In the genomic region with DNA sequence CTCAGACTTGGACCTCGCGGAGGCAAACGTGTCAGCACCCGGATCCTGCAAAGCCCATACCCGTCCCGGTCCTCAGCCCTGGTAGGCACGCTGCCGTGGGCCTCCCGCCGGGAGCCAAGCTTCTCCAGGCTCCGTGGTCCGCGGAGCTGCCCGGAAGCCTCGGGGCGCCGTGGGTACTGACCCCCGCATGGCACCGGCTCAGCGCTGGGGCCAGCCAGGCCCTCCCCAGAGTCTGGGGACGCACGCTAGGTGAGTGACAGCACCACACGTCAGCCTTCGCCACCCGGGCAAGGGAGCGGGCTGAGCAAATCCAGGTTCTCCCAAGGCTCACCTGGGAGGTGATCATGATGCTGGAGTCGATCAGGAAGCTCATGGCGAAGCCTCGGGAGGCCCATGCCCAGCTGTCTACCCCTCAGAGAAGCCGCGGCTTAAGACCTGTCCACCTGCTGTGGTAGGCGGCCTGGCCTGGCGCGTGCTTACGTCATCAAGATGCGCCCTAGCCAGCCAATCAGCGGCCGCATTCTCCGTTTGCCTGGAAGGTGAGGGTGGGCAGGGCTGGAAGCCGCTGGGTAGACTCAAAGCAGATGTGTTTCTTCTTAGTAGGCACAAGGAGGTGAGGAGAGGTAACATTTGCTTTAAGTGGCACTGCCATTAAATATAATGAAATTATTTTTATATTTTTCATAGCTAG, we compare ENCODE assay signal across 7 mouse cellular contexts. TPM values are rescaled to one million over a fixed set of nuclear protein-coding genes. Genes with fewer than 3 reads are reported as not detected.
DNase-seq lines count a peak whose midpoint lies in the region; ATAC-seq lines count a peak whose summit lies in the region.

A gene (minus strand): TSS at position 496 of the 691 bp plus-strand sequence.

- peak within 1 kb of the TSS; percentile 81 for H3K4me2 ChIP-seq in embryonic facial prominence, embryonic 11.5 days (ENCODE audit: low read depth, low read length)
- peak within 1 kb of the TSS; percentile 87 for H3K4me2 ChIP-seq in midbrain, embryonic 13.5 days (replicated peaks)

- no peak within 1 kb of the TSS for H3K27ac ChIP-seq in embryonic facial prominence, embryonic 11.5 days (replicated peaks; ENCODE audit: low read depth, low read length)
- peak within 1 kb of the TSS; percentile 88 for H3K27ac ChIP-seq in limb, embryonic 10.5 days
- H3K27ac ChIP-seq in midbrain, embryonic 13.5 days, result peak within 1 kb of the TSS; percentile 48; the same call in 1 of the 2 replicates

- H3K9me3 ChIP-seq in embryonic facial prominence, embryonic 11.5 days (replicated peaks; ENCODE audit: control insufficient read depth, low read length), result no peaks in the 10 kb centered on the region
- H3K9me3 ChIP-seq in limb, embryonic 10.5 days (replicated peaks), result no peaks in the 10 kb centered on the region
- no peaks in the 10 kb centered on the region for H3K9me3 ChIP-seq in midbrain, embryonic 13.5 days

- ATAC-seq in embryonic facial prominence, embryonic 11.5 days (replicated peaks; ENCODE audit: insufficient number of reproducible peaks, low FRiP score, low TSS enrichment, low read depth), result peak; percentile 94
- peak; percentile 97 for ATAC-seq in granulocyte monocyte progenitor cell, adult 5-6 weeks (replicated peaks; ENCODE audit: poor library complexity, severe bottlenecking)
- ATAC-seq in midbrain, embryonic 13.5 days, result peak; percentile 97

- no peaks in the 10 kb centered on the region for H3K36me3 ChIP-seq in embryonic facial prominence, embryonic 11.5 days (replicated peaks; ENCODE audit: control insufficient read depth, insufficient read depth, low read depth, low read length)
- no peaks in the 10 kb centered on the region for H3K36me3 ChIP-seq in limb, embryonic 10.5 days
- H3K36me3 ChIP-seq in midbrain, embryonic 13.5 days, result no peaks in the 10 kb centered on the region

- H3K4me3 ChIP-seq in embryonic facial prominence, embryonic 11.5 days (ENCODE audit: low read depth, low read length), result peak within 1 kb of the TSS; percentile 99
- peak within 1 kb of the TSS; percentile 96 for H3K4me3 ChIP-seq in limb, embryonic 10.5 days
- peak within 1 kb of the TSS; percentile 81 for H3K4me3 ChIP-seq in midbrain, embryonic 13.5 days (replicated peaks)

- DNase-seq in adrenal gland, postnatal 14 days, result peak; percentile 97
- DNase-seq in embryonic facial prominence, embryonic 11.5 days (ENCODE audit: low spot score), result peak; percentile 95
- peak; percentile 95 for DNase-seq in kidney, adult 11 months
- DNase-seq in limb, embryonic 10.5 days (ENCODE audit: low spot score), result peak; percentile 98
- peak; percentile 92 for DNase-seq in spleen, adult 12 weeks (ENCODE audit: low spot score)

- WGBS in embryonic facial prominence, embryonic 11.5 days, result 0% methylated on average over 40 of the region's 40 CpGs
- WGBS in limb, embryonic 10.5 days, result under 1% methylated on average over 40 of the region's 40 CpGs
- WGBS in midbrain, embryonic 13.5 days, result under 1% methylated on average over 40 of the region's 40 CpGs

- H3K4me1 ChIP-seq in embryonic facial prominence, embryonic 11.5 days (ENCODE audit: control insufficient read depth, insufficient read depth, low read length), result no peaks in the 10 kb centered on the region
- peaks cover 11% of the 10 kb centered on the region for H3K4me1 ChIP-seq in limb, embryonic 10.5 days
- H3K4me1 ChIP-seq in midbrain, embryonic 13.5 days (replicated peaks), result peaks cover 14% of the 10 kb centered on the region

- H3K9ac ChIP-seq in embryonic facial prominence, embryonic 11.5 days (replicated peaks; ENCODE audit: low read length), result peak within 1 kb of the TSS; percentile 89
- peak within 1 kb of the TSS; percentile 91 for H3K9ac ChIP-seq in midbrain, embryonic 13.5 days (replicated peaks)

- no peaks in the 10 kb centered on the region for H3K27me3 ChIP-seq in embryonic facial prominence, embryonic 11.5 days (ENCODE audit: control insufficient read depth, insufficient read depth, low read length)
- H3K27me3 ChIP-seq in limb, embryonic 10.5 days (ENCODE audit: low read depth, poor library complexity, severe bottlenecking), result peaks cover 13% of the 10 kb centered on the region; the same call in 1 of the 2 replicates
- H3K27me3 ChIP-seq in midbrain, embryonic 13.5 days, result peaks cover 18% of the 10 kb centered on the region

RNA-seq across cellular contexts. Expression of the gene that starts here (rescaled TPM):
- 27.0 and 29.2 TPM in 2 replicates for total RNA-seq in adrenal gland, postnatal 14 days (2021)
- 41.6 and 41.9 TPM in 2 replicates for polyA plus RNA-seq in embryonic facial prominence, embryonic 11.5 days (2014; fragmentation: Nextera tagmentation; extraction: Ambion mirVana)
- total RNA-seq in granulocyte monocyte progenitor cell, adult 5-6 weeks (2014; fragmentation: Nextera tagmentation), result 18.5 and 27.2 TPM in 2 replicates
- total RNA-seq in granulocyte monocyte progenitor cell, adult 5-6 weeks (2017), result 29.8 and 36.2 TPM in 2 replicates
- polyA plus RNA-seq in limb, embryonic 10.5 days (2016; fragmentation: Nextera tagmentation; extraction: Ambion mirVana), result 35.9 and 36.5 TPM in 2 replicates
- 34.8 and 37.0 TPM in 2 replicates for polyA plus RNA-seq in midbrain, embryonic 13.5 days (2015; fragmentation: Nextera tagmentation; extraction: Ambion mirVana)
